Mouse (Mus musculus) kidney, adult 2 months (tissue): ENCODE results near the gene Ubr7. TPM values are rescaled to one million over a fixed set of nuclear protein-coding genes. Genes with fewer than 3 reads are reported as not detected.
A peak's percentile ranks its signal among the peaks of the same experiment; 100 is the strongest.

Experiments
- DNase-seq: peaks from one replicate; pipeline ENCODE4 v3.0.0; 2021
- H3K27ac ChIP-seq: fragments of 200-500 bp; 2 replicates; pipeline ENCODE4 v1.5.1; 2012; ENCODE audit warnings: low read depth, low read length, control low read depth, inconsistent platforms; ENCODE audit not compliant: insufficient read depth
- H3K27me3 ChIP-seq: fragments of 200-500 bp; replicated peaks from 2 replicates; pipeline ENCODE4 v1.6.1; 2012; ENCODE audit warnings: mild to moderate bottlenecking, moderate library complexity, low read length, inconsistent platforms; ENCODE audit not compliant: control insufficient read depth, insufficient read depth
- H3K36me3 ChIP-seq: fragments of 200-500 bp; 2 replicates; pipeline ENCODE4 v1.6.1; 2012; ENCODE audit warnings: mild to moderate bottlenecking, moderate library complexity, low read length, inconsistent platforms; ENCODE audit not compliant: control insufficient read depth, insufficient read depth
- H3K4me1 ChIP-seq: fragments of 200-500 bp; 2 replicates; pipeline ENCODE4 v1.6.1; 2011; ENCODE audit warnings: low read length; ENCODE audit not compliant: control insufficient read depth, insufficient read depth
- H3K4me3 ChIP-seq: fragments of 200-500 bp; 2 replicates; pipeline ENCODE4 v1.5.1; 2011; ENCODE audit warnings: mild to moderate bottlenecking, low read depth, low read length, control low read depth; ENCODE audit not compliant: insufficient read depth
- CTCF ChIP-seq: fragments of 200-500 bp; conservative IDR thresholded peaks from 2 replicates; pipeline ENCODE4 v1.5.1; 2011; ENCODE audit warnings: low read depth, mild to moderate bottlenecking, control low read depth, low read length, moderate library complexity, mixed read lengths; ENCODE audit not compliant: insufficient read depth, insufficient read length
- POLR2A ChIP-seq: fragments of 200-500 bp; IDR thresholded peaks from one replicate; pipeline ENCODE4 v1.6.1; 2011; ENCODE audit warnings: low read depth, low read length, control low read depth
- WGBS: fragments of 180-500 bp; shearing (Covaris S2); methylation state at CpG from one replicate; pipeline ENCODE4 v1.1.7; 2018; 5-methylcytosine and 5-hydroxymethylcytosine counted together
- polyA plus RNA-seq: library from polyadenylated mRNA; depleted of rRNA; stranded (reverse); fragments of >200 nt; gene quantifications from 2 replicates; pipeline ENCODE4 v1.2.3, GENCODE M21; 2012

The Ubr7 gene
- polyA plus RNA-seq, 1 experiment, result 14.8 TPM

DNA sequence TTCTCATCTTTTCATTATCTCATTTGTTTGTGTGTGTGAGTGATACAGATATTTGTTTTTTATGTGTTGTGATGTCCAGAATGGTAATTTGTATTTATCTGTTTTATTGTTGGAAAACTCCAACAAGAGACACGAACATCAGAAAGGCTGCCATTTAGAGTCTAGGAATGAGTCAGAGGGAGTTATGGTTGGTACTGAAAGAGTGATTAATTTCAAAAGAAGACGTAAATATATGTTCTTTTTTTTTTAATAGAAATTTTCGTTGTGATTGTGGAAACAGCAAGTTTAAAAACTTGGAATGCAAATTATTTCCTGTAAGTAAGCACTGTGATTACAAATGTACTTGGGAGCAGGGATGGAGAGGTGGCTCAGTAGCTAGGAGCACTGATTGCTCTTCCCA lies 3.9 kb downstream of the Ubr7 start:
- H3K36me3 ChIP-seq, result no peaks in the 10 kb centered on the region; the same call in 1 of the 2 replicates
- no peak overlapping the region for H3K27ac ChIP-seq
- H3K4me1 ChIP-seq, result peaks cover 5% of the 10 kb centered on the region
- H3K27me3 ChIP-seq, result no peaks in the 10 kb centered on the region
- WGBS, result 75% methylated on average over 3 of the region's 3 CpGs
- no peak for DNase-seq
- H3K4me3 ChIP-seq, result no peak overlapping the region
- TF ChIP-seq CTCF (no peak), POLR2A (no peak)

- H3K36me3 ChIP-seq, result peaks cover 4% of the 10 kb centered on the region
- no peak overlapping the region for H3K4me3 ChIP-seq
- peaks cover 3% of the 10 kb centered on the region for H3K4me1 ChIP-seq
- TF ChIP-seq POLR2A (no peak), CTCF (no peak)
- no peaks in the 10 kb centered on the region for H3K27me3 ChIP-seq
- H3K27ac ChIP-seq, result no peak overlapping the region
- DNase-seq, result no peak
These were observed 5.9 kb downstream of the Ubr7 start for GRCm38 (mm10) chr12:102763696-102764095.

- H3K4me3 ChIP-seq, result no peak overlapping the region
- 90% methylated on average over 4 of the region's 4 CpGs for WGBS
- DNase-seq, result peak; percentile 29
- no peak overlapping the region for H3K27ac ChIP-seq
- TF ChIP-seq POLR2A (no peak), CTCF (peak; percentile 54)
- H3K4me1 ChIP-seq, result no peaks in the 10 kb centered on the region
- peaks cover 12% of the 10 kb centered on the region for H3K36me3 ChIP-seq
- no peaks in the 10 kb centered on the region for H3K27me3 ChIP-seq
These were observed 11.2 kb downstream of the Ubr7 start for GRCm38 (mm10) chr12:102769000-102769399.

DNA sequence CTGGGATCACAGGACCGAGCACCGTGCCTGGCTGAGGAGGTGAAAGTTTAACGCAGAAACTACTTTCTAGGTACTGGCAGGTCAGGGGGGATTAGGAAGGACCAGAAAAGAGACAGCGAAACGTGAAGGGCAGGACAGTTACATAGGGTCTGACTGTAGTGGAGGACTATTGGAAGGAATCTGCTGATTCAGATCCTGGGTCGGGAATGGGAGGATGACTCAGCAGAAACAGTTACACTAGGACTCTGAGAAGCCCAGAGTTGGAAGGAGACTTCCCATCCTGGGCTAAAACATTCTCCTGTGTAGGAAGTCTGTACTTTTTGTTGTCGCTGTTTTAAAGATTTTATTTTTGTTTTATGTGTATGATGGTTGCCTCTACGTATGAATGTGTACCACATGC lies 13.8 kb downstream of the Ubr7 start:
- Histone ChIP-seq H3K4me3 (no peak overlapping the region), H3K4me1 (no peaks in the 10 kb centered on the region), H3K36me3 (peaks cover 12% of the 10 kb centered on the region), H3K27ac (no peak overlapping the region), H3K27me3 (no peaks in the 10 kb centered on the region)
- DNase-seq, result no peak
- WGBS, result 96% methylated on average over 8 of the region's 8 CpGs
- TF ChIP-seq POLR2A, result no peak
- TF ChIP-seq CTCF, result no peak

- 92% methylated on average over 5 of the region's 5 CpGs for WGBS
- no peak for DNase-seq
- Histone ChIP-seq H3K4me3 (no peak overlapping the region), H3K36me3 (peaks cover 12% of the 10 kb centered on the region), H3K27ac (no peak overlapping the region), H3K27me3 (no peaks in the 10 kb centered on the region), H3K4me1 (no peaks in the 10 kb centered on the region)
- no peak for TF ChIP-seq POLR2A
- TF ChIP-seq CTCF, result no peak
These were observed 14.9 kb downstream of the Ubr7 start for GRCm38 (mm10) chr12:102772676-102773075.

GRCm38 (mm10) chr12:102776035-102776434 lies 18.3 kb downstream of the Ubr7 start:
- no peaks in the 10 kb centered on the region for H3K4me1 ChIP-seq
- H3K36me3 ChIP-seq, result peaks cover 4% of the 10 kb centered on the region
- H3K4me3 ChIP-seq, result no peak overlapping the region
- no peak for DNase-seq
- H3K27ac ChIP-seq, result no peak overlapping the region
- H3K27me3 ChIP-seq, result no peaks in the 10 kb centered on the region
- WGBS, result 89% methylated on average over 14 of the region's 14 CpGs
- TF ChIP-seq POLR2A, result no peak

- Histone ChIP-seq H3K27me3 (no peaks in the 10 kb centered on the region), H3K27ac (no peak overlapping the region), H3K36me3 (no peaks in the 10 kb centered on the region), H3K4me3 (no peak overlapping the region), H3K4me1 (no peaks in the 10 kb centered on the region)
- TF ChIP-seq CTCF, result no peak
- no peak for TF ChIP-seq POLR2A
- no peak for DNase-seq
- 76% methylated on average over 5 of the region's 5 CpGs for WGBS
These were observed 20.4 kb downstream of the Ubr7 start for GRCm38 (mm10) chr12:102778151-102778550.

DNA sequence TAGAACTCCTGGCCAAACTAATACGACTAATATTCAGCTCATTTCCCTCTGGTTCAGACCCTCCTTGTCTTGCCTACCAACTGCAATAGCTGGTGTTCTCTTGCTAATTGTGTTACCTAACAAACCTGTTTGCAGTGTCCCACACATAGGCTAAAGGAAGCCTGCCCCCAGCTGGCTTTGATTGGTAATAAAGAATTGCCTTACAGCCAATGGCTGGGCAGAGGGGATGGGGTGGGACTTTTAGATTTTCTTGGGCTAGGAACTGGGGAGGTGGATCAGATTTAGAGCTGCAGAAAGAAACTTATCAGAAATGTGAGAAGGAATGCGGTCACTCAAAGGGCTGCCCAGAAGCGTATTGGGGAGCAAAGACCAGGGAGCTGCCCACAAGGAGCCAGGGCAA lies 21.7 kb downstream of the Ubr7 start:
- Histone ChIP-seq H3K27ac (no peak overlapping the region), H3K4me3 (no peak overlapping the region), H3K4me1 (no peaks in the 10 kb centered on the region), H3K36me3 (no peaks in the 10 kb centered on the region), H3K27me3 (no peaks in the 10 kb centered on the region)
- DNase-seq, result no peak
- TF ChIP-seq POLR2A, result no peak
- TF ChIP-seq CTCF, result 0 out of 2 replicates have a peak, but pooled peaks have one; percentile 15
- 51% methylated on average over 3 of the region's 3 CpGs for WGBS
